Mouse (Mus musculus) MEL (cell line): Measurements from ENCODE around the gene Oxsm. TPM values are rescaled to one million over a fixed set of nuclear protein-coding genes. Genes with fewer than 3 reads are reported as not detected.

Experiments
- DNase-seq: peaks from one replicate; pipeline ENCODE4 v3.0.0; 2011; ENCODE audit warnings: low read depth, low spot score
- H3K27ac ChIP-seq: 2 replicates; pipeline ENCODE4 v1.5.1; 2012; ENCODE audit warnings: low read depth, mild to moderate bottlenecking, control low read depth, low read length, moderate library complexity; ENCODE audit not compliant: control insufficient read depth
- H3K27me3 ChIP-seq, 2 experiments: fragments of 150-350 bp in 1 of 2; sonication (generic) in 1 of 2; 2 replicates each; pipeline ENCODE4 v1.6.1; 2012; ENCODE audit warnings: low read length in 2 of 2, mild to moderate bottlenecking in 2 of 2, improper control_type of control experiment in 1 of 2, moderate library complexity in 1 of 2; ENCODE audit not compliant: insufficient read depth in 2 of 2, control insufficient read depth in 1 of 2
- H3K36me3 ChIP-seq, 2 experiments: 2 replicates each; pipeline ENCODE4 v1.6.1; 2012 to 2014; ENCODE audit warnings: low read length in 2 of 2, improper control_type of control experiment in 1 of 2, inconsistent platforms in 1 of 2, mild to moderate bottlenecking in 1 of 2; ENCODE audit not compliant: insufficient read depth in 2 of 2, control insufficient read depth in 1 of 2
- H3K4me1 ChIP-seq, 2 experiments: fragments of 150-350 bp in 1 of 2; sonication (generic) in 1 of 2; 2 replicates each; pipeline ENCODE4 v1.6.1; 2012; ENCODE audit warnings: low read length in 2 of 2, improper control_type of control experiment in 1 of 2, mild to moderate bottlenecking in 1 of 2; ENCODE audit not compliant: insufficient read depth in 2 of 2, control insufficient read depth in 1 of 2
- H3K4me3 ChIP-seq, 2 experiments: fragments of 150-350 bp in 1 of 2; sonication (generic) in 1 of 2; 2 replicates each; pipeline ENCODE4 v1.5.1; 2012; ENCODE audit warnings: low read depth in 2 of 2, low read length in 2 of 2, mild to moderate bottlenecking in 2 of 2, moderate library complexity in 2 of 2, control low read depth in 1 of 2, improper control_type of control experiment in 1 of 2; ENCODE audit not compliant: control insufficient read depth in 1 of 2, insufficient read depth in 1 of 2
- H3K79me2 ChIP-seq: 2 replicates; pipeline ENCODE4 v1.6.1; 2012; ENCODE audit warnings: mild to moderate bottlenecking, low read length, moderate library complexity; ENCODE audit not compliant: control insufficient read depth, poor library complexity, insufficient read depth
- H3K9ac ChIP-seq: 2 replicates; pipeline ENCODE4 v1.6.1; 2012; ENCODE audit warnings: low read depth, mild to moderate bottlenecking, control low read depth, low read length, moderate library complexity; ENCODE audit not compliant: control insufficient read depth, poor library complexity, severe bottlenecking
- H3K9me3 ChIP-seq: fragments of 150-350 bp; sonication (generic); replicated peaks from 2 replicates; pipeline ENCODE4 v1.6.1; 2012; ENCODE audit warnings: mild to moderate bottlenecking, low read length, improper control_type of control experiment, moderate library complexity; ENCODE audit not compliant: insufficient read depth
- BHLHE40 ChIP-seq: IDR thresholded peaks from 2 replicates; pipeline ENCODE4 v1.6.1; 2012; ENCODE audit warnings: low read depth, mild to moderate bottlenecking, inconsistent platforms, low read length, improper control_type of control experiment, borderline replicate concordance
- CHD1 ChIP-seq: IDR thresholded peaks from 2 replicates; pipeline ENCODE4 v1.6.1; 2012; ENCODE audit warnings: low read depth, mild to moderate bottlenecking, inconsistent platforms, low read length, improper control_type of control experiment
- CHD2 ChIP-seq: IDR thresholded peaks from 2 replicates; pipeline ENCODE4 v1.6.1; 2011; ENCODE audit warnings: low read length, improper control_type of control experiment
- E2F4 ChIP-seq: IDR thresholded peaks from 2 replicates; pipeline ENCODE4 v1.6.1; 2011; ENCODE audit warnings: low read depth, low read length, improper control_type of control experiment, borderline replicate concordance
- ELF1 ChIP-seq: IDR thresholded peaks from 2 replicates; pipeline ENCODE4 v1.6.1; 2014; ENCODE audit warnings: low read depth, mild to moderate bottlenecking, inconsistent platforms, low read length, improper control_type of control experiment, moderate library complexity
- EP300 ChIP-seq, 2 experiments: IDR thresholded peaks; 2 replicates each; pipeline ENCODE4 v1.6.1; 2011; ENCODE audit warnings: improper control_type of control experiment in 2 of 2, low read length in 2 of 2, low read depth in 1 of 2, mild to moderate bottlenecking in 1 of 2
- ETS1 ChIP-seq: IDR thresholded peaks from 2 replicates; pipeline ENCODE4 v1.6.1; 2012; ENCODE audit warnings: low read depth, mild to moderate bottlenecking, inconsistent platforms, low read length, improper control_type of control experiment, moderate library complexity
- GABPA ChIP-seq: IDR thresholded peaks from 2 replicates; pipeline ENCODE4 v1.6.1; 2012; ENCODE audit warnings: low read depth, mild to moderate bottlenecking, inconsistent platforms, low read length, improper control_type of control experiment, moderate library complexity
- GATA1 ChIP-seq: IDR thresholded peaks from 2 replicates; pipeline ENCODE4 v1.6.1; 2011; ENCODE audit warnings: low read depth, low read length, improper control_type of control experiment
- HCFC1 ChIP-seq: IDR thresholded peaks from 2 replicates; pipeline ENCODE4 v1.6.1; 2012; ENCODE audit warnings: low read depth, mild to moderate bottlenecking, inconsistent platforms, low read length, improper control_type of control experiment, moderate library complexity
- JUND ChIP-seq: IDR thresholded peaks from 2 replicates; pipeline ENCODE4 v1.6.1; 2011; ENCODE audit warnings: low read depth, mild to moderate bottlenecking, improper control_type of control experiment, low read length
- MAFK ChIP-seq: IDR thresholded peaks from 2 replicates; pipeline ENCODE4 v1.6.1; 2011; ENCODE audit warnings: low read depth, mild to moderate bottlenecking, low read length, improper control_type of control experiment, borderline replicate concordance
- MAZ ChIP-seq: IDR thresholded peaks from 2 replicates; pipeline ENCODE4 v1.6.1; 2012; ENCODE audit warnings: low read depth, mild to moderate bottlenecking, inconsistent platforms, low read length, improper control_type of control experiment
- MXI1 ChIP-seq: IDR thresholded peaks from 2 replicates; pipeline ENCODE4 v1.6.1; 2011; ENCODE audit warnings: mild to moderate bottlenecking, low read depth, low read length, improper control_type of control experiment
- MYB ChIP-seq: IDR thresholded peaks from 2 replicates; pipeline ENCODE4 v1.6.1; 2011; ENCODE audit warnings: mild to moderate bottlenecking, low read depth, low read length, improper control_type of control experiment
- MYC ChIP-seq: IDR thresholded peaks from 2 replicates; pipeline ENCODE4 v1.6.1; 2011; ENCODE audit warnings: low read depth, mild to moderate bottlenecking, low read length, improper control_type of control experiment, moderate library complexity
- NRF1 ChIP-seq: IDR thresholded peaks from 2 replicates; pipeline ENCODE4 v1.6.1; 2014; ENCODE audit warnings: low read depth, mild to moderate bottlenecking, inconsistent platforms, low read length, improper control_type of control experiment, moderate library complexity; ENCODE audit not compliant: poor library complexity, insufficient read depth, severe bottlenecking
- POLR2A ChIP-seq, 2 experiments: IDR thresholded peaks; 2 replicates each; pipeline ENCODE4 v1.6.1; 2011 to 2012; ENCODE audit warnings: low read length in 2 of 2, mild to moderate bottlenecking in 2 of 2, control low read depth in 1 of 2, improper control_type of control experiment in 1 of 2, low read depth in 1 of 2, moderate library complexity in 1 of 2; ENCODE audit not compliant: control insufficient read depth in 1 of 2, insufficient read depth in 1 of 2, poor library complexity in 1 of 2
- POLR2AphosphoS5 ChIP-seq: IDR thresholded peaks from 2 replicates; pipeline ENCODE4 v1.6.1; 2012; ENCODE audit warnings: low read depth, borderline replicate concordance, mild to moderate bottlenecking, inconsistent platforms, low read length, moderate library complexity, mixed read lengths
- RAD21 ChIP-seq: IDR thresholded peaks from 2 replicates; pipeline ENCODE4 v1.6.1; 2011; ENCODE audit warnings: mild to moderate bottlenecking, low read depth, low read length, improper control_type of control experiment
- RCOR1 ChIP-seq: IDR thresholded peaks from 2 replicates; pipeline ENCODE4 v1.6.1; 2012; ENCODE audit warnings: low read depth, mild to moderate bottlenecking, inconsistent platforms, low read length, improper control_type of control experiment
- SIN3A ChIP-seq: IDR thresholded peaks from 2 replicates; pipeline ENCODE4 v1.6.1; 2012; ENCODE audit warnings: low read length, improper control_type of control experiment, inconsistent platforms
- SMC3 ChIP-seq: IDR thresholded peaks from 2 replicates; pipeline ENCODE4 v1.6.1; 2011; ENCODE audit warnings: low read depth, low read length, improper control_type of control experiment
- TBP ChIP-seq: IDR thresholded peaks from 2 replicates; pipeline ENCODE4 v1.8.0; 2011; ENCODE audit warnings: low read depth, low read length, improper control_type of control experiment
- UBTF ChIP-seq: IDR thresholded peaks from 2 replicates; pipeline ENCODE4 v1.6.1; 2012; ENCODE audit warnings: low read depth, mild to moderate bottlenecking, inconsistent platforms, low read length, improper control_type of control experiment, moderate library complexity, borderline replicate concordance; ENCODE audit not compliant: insufficient read depth
- USF1 ChIP-seq: IDR thresholded peaks from 2 replicates; pipeline ENCODE4 v1.6.1; 2014; ENCODE audit warnings: low read depth, mild to moderate bottlenecking, inconsistent platforms, low read length, improper control_type of control experiment, moderate library complexity
- ZKSCAN1 ChIP-seq: IDR thresholded peaks from 2 replicates; pipeline ENCODE4 v1.6.1; 2012; ENCODE audit warnings: low read depth, mild to moderate bottlenecking, inconsistent platforms, low read length, improper control_type of control experiment, moderate library complexity
- ZNF384 ChIP-seq: IDR thresholded peaks from 2 replicates; pipeline ENCODE4 v1.6.1; 2012; ENCODE audit warnings: low read depth, mild to moderate bottlenecking, inconsistent platforms, low read length, improper control_type of control experiment
- polyA plus RNA-seq, 2 experiments: library from polyadenylated mRNA; stranded (reverse) in 1 of 2; unstranded in 1 of 2; fragments of >175 nt in 1 of 2; fragments of >200 nt in 1 of 2; gene quantifications; 2 replicates each; pipeline versions ENCODE4 v1.2.1 to v1.2.4; 2012; ENCODE audit warnings: low replicate concordance in 2 of 2, low read depth in 1 of 2; ENCODE audit not compliant: insufficient read length in 2 of 2, insufficient read depth in 1 of 2, missing spikeins in 1 of 2
- total RNA-seq: library from RNA; depleted of rRNA; stranded (reverse); fragments of 300-350 nt; gene quantifications from 2 replicates; pipeline ENCODE4 v1.2.3, GENCODE M21; 2012

The Oxsm gene
- total and polyA plus RNA-seq, 3 experiments: 5.4 to 8.9 TPM; not detected in 1

DNA sequence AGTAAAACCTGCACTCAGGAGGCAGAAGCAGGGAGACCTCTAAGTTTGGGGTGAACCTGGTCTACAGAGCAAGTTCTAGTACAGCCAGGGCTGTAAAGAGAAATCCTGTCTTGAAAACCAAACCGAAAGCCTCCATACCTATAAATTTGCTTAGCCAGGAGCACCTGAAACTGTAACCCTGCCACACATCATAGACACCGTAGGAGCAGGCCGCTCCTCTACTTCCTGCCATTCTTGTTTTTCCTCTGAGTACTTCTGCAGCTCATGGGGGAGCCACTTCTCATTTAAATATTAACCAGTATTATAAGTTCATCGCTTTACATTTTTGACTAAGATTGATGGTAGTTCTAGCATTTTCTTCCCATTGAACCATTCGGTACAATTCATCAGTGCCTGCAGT lies 17.4 kb upstream of the Oxsm start:
- H3K4me3 ChIP-seq: no peak overlapping the region
- DNase-seq: no peak
- H3K27ac ChIP-seq: no peak overlapping the region
- no peak overlapping the region for H3K9ac ChIP-seq
- H3K79me2 ChIP-seq: no peaks in the 10 kb centered on the region
- no peaks in the 10 kb centered on the region; a peak in 1 of 4 replicates for H3K4me1 ChIP-seq
- TF ChIP-seq MYC: no peak
- no peak for TF ChIP-seq POLR2AphosphoS5
- no peak for TF ChIP-seq GABPA
- TF ChIP-seq MXI1: no peak
- no peak for TF ChIP-seq ZNF384
- TF ChIP-seq MAZ: no peak
- TF ChIP-seq NRF1: no peak
- no peak for TF ChIP-seq UBTF
- TF ChIP-seq MAFK: no peak
- no peak for TF ChIP-seq SIN3A
- TF ChIP-seq CHD2: no peak
- TF ChIP-seq JUND: no peak
- TF ChIP-seq CHD1: no peak
- no peak for TF ChIP-seq TBP
- no peak for TF ChIP-seq RCOR1
- no peak for TF ChIP-seq BHLHE40
- no peak for TF ChIP-seq E2F4
- TF ChIP-seq, all 39 proteins: peak for 0
- no peaks in the 10 kb centered on the region for H3K27me3 ChIP-seq
- H3K36me3 ChIP-seq: peaks cover 0 to 2% of the 10 kb centered on the region in 2 experiments; a peak in 3 of 4 replicates
- H3K9me3 ChIP-seq: no peaks in the 10 kb centered on the region

- no peaks in the 10 kb centered on the region for H3K27me3 ChIP-seq
- no peaks in the 10 kb centered on the region; a peak in 1 of 4 replicates for H3K4me1 ChIP-seq
- no peaks in the 10 kb centered on the region for H3K79me2 ChIP-seq
- H3K36me3 ChIP-seq: peaks cover 5 to 6% of the 10 kb centered on the region in 2 experiments
- H3K9me3 ChIP-seq: no peaks in the 10 kb centered on the region
- TF ChIP-seq ZKSCAN1: no peak
- no peak for TF ChIP-seq RAD21
- no peak for TF ChIP-seq MXI1
- no peak for TF ChIP-seq HCFC1
- no peak for TF ChIP-seq POLR2A (IDR thresholded peaks at IDR 0.05; ENCODE audit: control insufficient read depth in 1 of 2, insufficient read depth in 1 of 2, low read depth in 1 of 2, low read length in 2 of 2, poor library complexity in 1 of 2)
- no peak for TF ChIP-seq E2F4
- no peak for TF ChIP-seq ELF1
- no peak for TF ChIP-seq SMC3
- no peak for TF ChIP-seq POLR2AphosphoS5
- no peak for TF ChIP-seq USF1
- TF ChIP-seq MAFK: no peak
- no peak for TF ChIP-seq MYC
- TF ChIP-seq GATA1: no peak
- TF ChIP-seq UBTF: no peak
- no peak for TF ChIP-seq EP300 (IDR thresholded peaks at IDR 0.05; ENCODE audit: low read depth in 1 of 2, low read length in 2 of 2)
- TF ChIP-seq MYB: no peak
- TF ChIP-seq ZNF384: no peak
- TF ChIP-seq ETS1: no peak
- no peak overlapping the region for H3K9ac ChIP-seq
- DNase-seq: no peak
- H3K27ac ChIP-seq: no peak overlapping the region
- H3K4me3 ChIP-seq: no peak overlapping the region
Observed at GRCm38 (mm10) chr14:16261869-16262268, 12.3 kb upstream of the Oxsm start.
